Mouse (Mus musculus) kidney, adult 2 months (tissue): ENCODE results near the gene Rpp40. TPM values are rescaled to one million over a fixed set of nuclear protein-coding genes. Genes with fewer than 3 reads are reported as not detected.

Experiments
- DNase-seq: peaks from one replicate; pipeline ENCODE4 v3.0.0; 2021
- H3K27ac ChIP-seq: fragments of 200-500 bp; 2 replicates; pipeline ENCODE4 v1.5.1; 2012; ENCODE audit warnings: low read depth, low read length, control low read depth, inconsistent platforms; ENCODE audit not compliant: insufficient read depth
- H3K27me3 ChIP-seq: fragments of 200-500 bp; replicated peaks from 2 replicates; pipeline ENCODE4 v1.6.1; 2012; ENCODE audit warnings: mild to moderate bottlenecking, moderate library complexity, low read length, inconsistent platforms; ENCODE audit not compliant: control insufficient read depth, insufficient read depth
- H3K36me3 ChIP-seq: fragments of 200-500 bp; 2 replicates; pipeline ENCODE4 v1.6.1; 2012; ENCODE audit warnings: mild to moderate bottlenecking, moderate library complexity, low read length, inconsistent platforms; ENCODE audit not compliant: control insufficient read depth, insufficient read depth
- H3K4me1 ChIP-seq: fragments of 200-500 bp; 2 replicates; pipeline ENCODE4 v1.6.1; 2011; ENCODE audit warnings: low read length; ENCODE audit not compliant: control insufficient read depth, insufficient read depth
- H3K4me3 ChIP-seq: fragments of 200-500 bp; 2 replicates; pipeline ENCODE4 v1.5.1; 2011; ENCODE audit warnings: mild to moderate bottlenecking, low read depth, low read length, control low read depth; ENCODE audit not compliant: insufficient read depth
- CTCF ChIP-seq: fragments of 200-500 bp; conservative IDR thresholded peaks from 2 replicates; pipeline ENCODE4 v1.5.1; 2011; ENCODE audit warnings: low read depth, mild to moderate bottlenecking, control low read depth, low read length, moderate library complexity, mixed read lengths; ENCODE audit not compliant: insufficient read depth, insufficient read length
- POLR2A ChIP-seq: fragments of 200-500 bp; IDR thresholded peaks from one replicate; pipeline ENCODE4 v1.6.1; 2011; ENCODE audit warnings: low read depth, low read length, control low read depth
- WGBS: fragments of 180-500 bp; shearing (Covaris S2); methylation state at CpG from one replicate; pipeline ENCODE4 v1.1.7; 2018; 5-methylcytosine and 5-hydroxymethylcytosine counted together
- polyA plus RNA-seq: library from polyadenylated mRNA; depleted of rRNA; stranded (reverse); fragments of >200 nt; gene quantifications from 2 replicates; pipeline ENCODE4 v1.2.3, GENCODE M21; 2012; rRNA removed

Gene Rpp40
- 5.0 and 6.6 TPM in 2 replicates for polyA plus RNA-seq

DNA sequence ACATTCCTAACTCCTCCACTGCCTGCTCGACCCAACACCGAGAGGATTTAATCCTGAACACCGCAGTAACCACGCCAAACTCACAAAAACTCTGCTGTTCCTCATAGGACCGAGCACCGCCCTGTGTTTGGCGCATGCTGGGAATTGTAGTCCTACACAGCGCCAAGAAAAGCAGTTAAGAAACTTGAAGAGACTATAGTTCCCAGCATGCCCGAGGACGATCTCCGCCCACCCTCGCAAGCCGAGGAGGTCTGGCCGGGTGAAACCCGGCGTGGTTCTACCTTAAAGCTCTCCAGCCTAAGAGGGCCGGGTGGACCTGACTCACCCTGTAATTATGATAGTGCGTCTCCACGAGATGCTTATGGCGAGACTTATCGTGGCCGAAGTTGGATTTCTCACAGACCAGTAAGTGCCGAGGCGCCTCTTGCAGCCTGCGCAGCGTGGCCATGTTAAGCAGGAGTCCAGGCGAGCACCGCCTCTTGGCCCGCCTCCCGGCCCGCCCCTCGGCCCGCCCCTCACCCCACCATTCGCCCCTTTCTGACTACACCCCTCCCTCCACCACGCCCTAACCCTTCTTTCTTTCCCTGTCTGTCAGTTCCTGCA is at the start of gene Rpp40:
Rpp40 (minus strand) TSS at position 481 of the 603 bp plus-strand sequence.
- Histone ChIP-seq H3K4me3 (peak within 1 kb of the TSS; percentile 66), H3K27ac (no peak within 1 kb of the TSS), H3K36me3 (no peaks in the 10 kb centered on the region), H3K4me1 (no peaks in the 10 kb centered on the region), H3K27me3 (no peaks in the 10 kb centered on the region)
- no peak for TF ChIP-seq POLR2A
- no peak for TF ChIP-seq CTCF
- WGBS = under 1% methylated on average over 35 of the region's 35 CpGs
- peak; percentile 97 for DNase-seq

DNA sequence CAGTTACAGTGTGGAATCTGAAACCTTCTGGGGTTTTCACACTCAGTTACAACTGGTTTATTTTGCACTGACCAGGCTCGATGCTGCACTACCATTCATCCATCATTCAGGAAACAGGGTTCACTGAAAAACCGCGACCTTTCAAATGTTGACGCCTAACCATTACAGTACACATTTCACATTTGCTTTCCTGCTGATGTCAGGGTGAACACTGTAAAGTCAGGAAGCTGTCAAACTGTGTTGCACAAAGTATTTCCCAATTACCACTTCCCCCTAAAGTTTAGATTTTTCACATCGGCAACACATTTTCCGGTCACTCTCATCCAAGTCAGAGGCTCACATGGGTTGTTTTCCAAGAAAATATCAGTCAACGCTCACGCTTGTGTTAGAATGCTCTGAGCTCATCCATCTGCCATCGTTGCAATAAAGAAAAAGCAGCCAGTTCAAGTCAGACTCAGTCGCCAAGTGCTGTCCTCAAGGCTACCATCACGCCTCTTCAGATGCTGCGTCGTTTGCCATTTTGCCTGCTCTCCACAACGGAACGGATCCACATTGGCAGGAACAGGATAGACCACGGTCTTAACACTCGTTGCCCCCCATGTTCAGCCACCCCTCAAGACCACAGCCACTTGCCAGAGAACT is 43.8 kb upstream of the Rpp40 start:
- H3K27me3 ChIP-seq = no peaks in the 10 kb centered on the region
- no peaks in the 10 kb centered on the region for H3K36me3 ChIP-seq
- no peak overlapping the region for H3K4me3 ChIP-seq
- no peaks in the 10 kb centered on the region for H3K4me1 ChIP-seq
- no peak overlapping the region for H3K27ac ChIP-seq
- WGBS = 56% methylated on average over 17 of the region's 17 CpGs
- no peak for DNase-seq
- TF ChIP-seq POLR2A = no peak
- no peak for TF ChIP-seq CTCF

DNA sequence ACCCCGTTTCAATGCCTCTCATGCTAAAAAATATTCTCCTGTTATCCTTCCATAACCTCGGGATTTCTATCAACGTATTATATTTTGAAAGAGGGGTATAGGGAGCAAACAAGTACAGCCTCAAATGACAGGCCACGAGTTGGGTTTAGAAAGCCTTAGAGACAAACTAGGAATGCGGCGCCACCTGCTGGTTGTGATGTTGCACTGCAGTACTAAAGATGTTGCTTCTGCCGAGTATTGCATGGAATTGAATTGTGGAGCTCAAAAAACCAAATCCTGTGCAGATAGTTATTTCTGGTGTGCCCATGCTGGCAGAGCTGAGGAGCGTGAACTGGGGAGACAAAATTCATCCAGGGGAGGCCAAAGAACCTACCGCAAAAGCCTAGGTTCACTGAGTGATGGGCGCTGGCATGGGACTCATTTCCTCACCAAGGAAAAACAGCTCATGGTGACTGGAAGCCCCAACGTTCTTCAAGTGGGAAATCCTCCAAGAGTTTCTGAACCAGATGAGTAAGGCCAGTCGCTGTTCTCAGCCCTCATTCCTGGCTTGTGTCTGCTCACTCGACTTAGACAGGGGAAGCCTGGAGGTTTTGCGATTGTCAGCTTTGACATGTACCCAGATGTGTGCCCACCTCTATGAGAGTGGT is 41.3 kb upstream of the Rpp40 start:
- Histone ChIP-seq H3K4me3 (no peak overlapping the region), H3K4me1 (no peaks in the 10 kb centered on the region), H3K27ac (no peak overlapping the region), H3K27me3 (no peaks in the 10 kb centered on the region), H3K36me3 (no peaks in the 10 kb centered on the region)
- TF ChIP-seq POLR2A (no peak), CTCF (peak; percentile 93)
- WGBS = 21% methylated on average over 14 of the region's 14 CpGs
- DNase-seq = peak; percentile 66

DNA sequence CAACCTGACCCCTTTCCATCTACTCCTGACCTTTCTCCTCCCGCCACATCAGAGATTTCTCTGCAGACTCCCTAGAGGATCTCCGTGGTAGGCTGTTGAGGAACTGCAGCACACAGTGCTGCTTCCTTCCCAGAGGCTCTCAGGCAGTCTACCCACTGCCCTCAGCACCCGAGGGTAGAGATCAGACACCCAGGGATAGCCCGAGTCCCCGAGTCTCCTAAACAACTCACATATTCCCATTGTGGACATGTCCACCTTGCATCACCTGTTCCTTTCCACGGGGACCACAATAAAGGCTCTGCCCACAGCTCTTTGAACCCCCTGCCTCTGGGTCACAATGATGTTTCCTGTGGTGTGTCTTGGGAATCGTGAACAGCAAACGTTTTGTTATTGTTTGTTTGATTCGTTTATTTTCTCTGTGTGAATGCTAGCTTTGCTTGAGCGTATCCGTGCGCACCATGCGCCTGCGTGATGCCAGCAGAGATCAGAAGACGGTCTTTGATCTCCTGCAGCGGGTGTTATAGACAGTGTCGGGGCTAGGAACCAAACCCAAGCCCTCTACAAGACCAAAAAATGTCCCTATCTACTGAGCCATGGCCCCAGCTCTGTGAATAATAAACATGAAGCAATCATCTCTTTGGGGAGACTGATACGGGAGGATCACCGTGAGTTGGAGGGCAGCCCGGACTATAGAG is 40.6 kb upstream of the Rpp40 start:
- Histone ChIP-seq H3K4me3 (no peak overlapping the region), H3K36me3 (no peaks in the 10 kb centered on the region), H3K27ac (no peak overlapping the region), H3K27me3 (no peaks in the 10 kb centered on the region), H3K4me1 (no peaks in the 10 kb centered on the region)
- WGBS = 73% methylated on average over 20 of the region's 20 CpGs
- TF ChIP-seq POLR2A = no peak
- no peak for TF ChIP-seq CTCF
- DNase-seq = no peak

DNA sequence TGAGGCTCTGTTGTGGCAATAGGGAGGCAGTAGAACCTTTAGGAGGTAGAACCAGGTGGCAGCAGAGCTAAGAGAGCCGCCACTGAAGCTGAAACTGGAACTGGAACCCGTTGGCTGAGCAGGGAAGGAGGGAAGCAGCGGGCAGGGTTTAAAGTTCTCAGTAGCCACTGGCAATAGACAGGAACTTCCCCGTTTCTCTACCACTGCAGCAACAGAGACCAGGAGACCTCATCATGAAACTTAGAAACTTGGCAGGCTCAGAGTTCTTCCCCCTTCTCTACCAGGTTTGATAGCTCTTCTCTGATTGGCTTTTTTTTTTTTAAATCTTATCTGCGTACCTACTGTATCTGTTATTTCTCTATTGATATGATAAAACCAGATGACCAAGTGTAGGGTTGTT is 34.8 kb upstream of the Rpp40 start:
- no peak overlapping the region for H3K4me3 ChIP-seq
- no peaks in the 10 kb centered on the region for H3K36me3 ChIP-seq
- TF ChIP-seq POLR2A = no peak
- TF ChIP-seq CTCF = no peak
- no peak for DNase-seq
- no peak overlapping the region for H3K27ac ChIP-seq
- no peaks in the 10 kb centered on the region for H3K4me1 ChIP-seq
- no peaks in the 10 kb centered on the region for H3K27me3 ChIP-seq
- 77% methylated on average over 5 of the region's 5 CpGs for WGBS

DNA sequence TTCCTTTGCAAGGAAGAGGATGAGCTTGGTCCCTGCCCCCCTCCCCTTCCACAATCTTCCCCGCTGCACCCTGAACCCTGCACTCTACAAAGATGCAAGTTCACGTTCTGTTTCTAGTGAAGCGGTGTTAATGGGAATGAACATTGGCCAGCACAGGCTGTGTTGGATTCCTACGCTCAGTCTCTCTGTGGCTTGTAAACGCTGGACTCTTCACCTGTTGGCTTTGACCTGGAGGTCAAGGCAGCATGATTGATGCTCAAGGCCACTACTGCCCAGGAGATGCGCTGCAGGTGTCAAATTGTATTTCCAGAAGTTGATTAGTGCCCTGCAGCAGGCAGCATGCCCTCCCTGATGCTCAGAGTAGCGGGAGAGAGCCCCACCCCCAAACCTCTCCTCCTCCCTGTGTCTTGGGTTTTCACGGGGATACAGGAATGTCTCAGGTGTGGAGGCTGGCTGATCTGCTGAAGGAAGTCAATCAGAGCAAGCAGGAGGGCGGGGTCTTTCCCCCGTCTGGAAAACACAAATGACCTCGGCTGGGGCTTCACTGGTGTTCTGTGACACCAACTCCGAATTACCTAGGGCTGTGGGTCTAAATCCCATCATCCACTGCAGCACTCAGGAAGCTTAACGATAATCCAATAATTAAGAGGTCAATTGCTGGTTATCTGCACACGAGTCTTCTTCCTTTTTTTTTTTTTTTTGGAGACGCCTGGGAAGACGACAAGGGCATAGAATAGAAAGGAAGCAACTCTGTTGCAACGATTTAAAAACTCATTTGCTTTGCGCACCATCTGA is 33.9 kb upstream of the Rpp40 start:
- no peak for TF ChIP-seq POLR2A
- no peak for TF ChIP-seq CTCF
- H3K4me3 ChIP-seq = no peak overlapping the region
- WGBS = 50% methylated on average over 18 of the region's 18 CpGs
- H3K4me1 ChIP-seq = no peaks in the 10 kb centered on the region
- no peak overlapping the region for H3K27ac ChIP-seq
- no peaks in the 10 kb centered on the region for H3K36me3 ChIP-seq
- DNase-seq = peak; percentile 62
- H3K27me3 ChIP-seq = no peaks in the 10 kb centered on the region

DNA sequence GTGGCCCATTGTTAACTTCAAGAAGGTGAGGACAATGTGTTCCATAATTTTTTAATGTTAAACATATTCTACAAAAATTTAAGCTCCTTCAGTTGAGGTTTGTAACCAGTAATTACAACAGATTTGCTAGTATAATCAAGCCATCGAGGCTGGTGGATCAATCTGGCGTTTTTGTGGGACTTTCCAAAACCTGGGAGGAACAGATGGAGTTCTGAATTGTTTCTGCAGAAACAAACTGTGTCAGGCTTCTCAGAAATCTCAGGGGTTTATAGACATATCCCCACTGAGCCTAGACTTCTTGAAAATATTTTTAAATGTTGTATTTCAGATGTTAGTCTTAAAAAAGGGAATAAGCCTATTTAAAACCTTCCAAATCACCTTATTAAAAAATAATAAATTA is 31.8 kb upstream of the Rpp40 start:
- Histone ChIP-seq H3K4me1 (no peaks in the 10 kb centered on the region), H3K27me3 (no peaks in the 10 kb centered on the region), H3K4me3 (no peak overlapping the region), H3K27ac (no peak overlapping the region), H3K36me3 (no peaks in the 10 kb centered on the region)
- 84% methylated on average over 2 of the region's 2 CpGs for WGBS
- no peak for DNase-seq
- TF ChIP-seq CTCF (no peak), POLR2A (no peak)
